Mouse (Mus musculus) limb, embryonic 14.5 days (tissue): ENCODE results near the gene Inhbb. TPM values are rescaled to one million over a fixed set of nuclear protein-coding genes. Genes with fewer than 3 reads are reported as not detected.

Experiments
- ATAC-seq: fragments of 200-750 bp; cut with Nextera tagmentation; 2 replicates; pipeline ENCODE4 v1.8.0; 2017; ENCODE audit warnings: low read depth, moderate number of reproducible peaks, moderate TSS enrichment; ENCODE audit not compliant: low FRiP score
- DNase-seq: peaks from one replicate; pipeline ENCODE4 v3.0.0-alpha.2; 2015; ENCODE audit warnings: low spot score
- H3K27ac ChIP-seq: fragments of 300-500 bp; sonication (generic); replicated peaks from 2 replicates; pipeline ENCODE4 v1.5.1; 2014; ENCODE audit warnings: low read depth, mild to moderate bottlenecking, low read length, moderate library complexity, mixed read lengths
- H3K27me3 ChIP-seq: fragments of 300-500 bp; sonication (generic); 2 replicates; pipeline ENCODE4 v1.6.1; 2014; ENCODE audit warnings: low read length, mixed read lengths; ENCODE audit not compliant: control insufficient read depth, insufficient read depth
- H3K36me3 ChIP-seq: fragments of 300-500 bp; sonication (generic); 2 replicates; pipeline ENCODE4 v1.6.1; 2014; ENCODE audit warnings: mild to moderate bottlenecking, low read length, moderate library complexity, mixed read lengths; ENCODE audit not compliant: control insufficient read depth, insufficient read depth
- H3K4me1 ChIP-seq: fragments of 300-500 bp; sonication (generic); 2 replicates; pipeline ENCODE4 v1.6.1; 2014; ENCODE audit warnings: antibody characterized with exemption, low read length, mixed read lengths; ENCODE audit not compliant: control insufficient read depth, insufficient read depth
- H3K4me2 ChIP-seq: fragments of 300-500 bp; sonication (generic); replicated peaks from 2 replicates; pipeline ENCODE4 v1.6.1; 2014; ENCODE audit warnings: low read depth, mild to moderate bottlenecking, low read length, moderate library complexity; ENCODE audit not compliant: severe bottlenecking
- H3K4me3 ChIP-seq: fragments of 300-500 bp; sonication (generic); replicated peaks from 2 replicates; pipeline ENCODE4 v1.5.1; 2014; ENCODE audit warnings: low read length
- H3K9ac ChIP-seq: fragments of 300-500 bp; sonication (generic); 2 replicates; pipeline ENCODE4 v1.6.1; 2014; ENCODE audit warnings: mild to moderate bottlenecking, low read depth, low read length, moderate library complexity; ENCODE audit not compliant: severe bottlenecking
- H3K9me3 ChIP-seq: fragments of 300-500 bp; sonication (generic); 2 replicates; pipeline ENCODE4 v1.6.1; 2016; ENCODE audit warnings: low read length; ENCODE audit not compliant: control insufficient read depth
- POLR2A ChIP-seq: fragments of 200-500 bp; IDR thresholded peaks from 2 replicates; pipeline ENCODE4 v1.8.0; 2012; ENCODE audit warnings: inconsistent platforms, mild to moderate bottlenecking, moderate library complexity, borderline replicate concordance; ENCODE audit not compliant: insufficient read depth, insufficient read length; ENCODE audit errors: extremely low read depth
- WGBS: fragments of 180-500 bp; shearing (Covaris S2); extraction: QIAGEN DNeasy Blood & Tissue Kit; methylation state at CpG from one replicate; pipeline ENCODE4 v1.1.7; 2014; 5-methylcytosine and 5-hydroxymethylcytosine counted together
- polyA plus RNA-seq, 2 experiments: library from polyadenylated mRNA; depleted of rRNA in 1 of 2; stranded (reverse) in 1 of 2; unstranded in 1 of 2; fragments of >200 nt; fragmentation: Nextera tagmentation in 1 of 2; extraction: Ambion mirVana in 1 of 2; gene quantifications; 2 replicates each; pipeline versions ENCODE4 v1.2.1 to v1.2.3; 2012 to 2014

The Inhbb gene
- polyA plus RNA-seq, 2 experiments = 1.6 to 2.9 TPM

DNA sequence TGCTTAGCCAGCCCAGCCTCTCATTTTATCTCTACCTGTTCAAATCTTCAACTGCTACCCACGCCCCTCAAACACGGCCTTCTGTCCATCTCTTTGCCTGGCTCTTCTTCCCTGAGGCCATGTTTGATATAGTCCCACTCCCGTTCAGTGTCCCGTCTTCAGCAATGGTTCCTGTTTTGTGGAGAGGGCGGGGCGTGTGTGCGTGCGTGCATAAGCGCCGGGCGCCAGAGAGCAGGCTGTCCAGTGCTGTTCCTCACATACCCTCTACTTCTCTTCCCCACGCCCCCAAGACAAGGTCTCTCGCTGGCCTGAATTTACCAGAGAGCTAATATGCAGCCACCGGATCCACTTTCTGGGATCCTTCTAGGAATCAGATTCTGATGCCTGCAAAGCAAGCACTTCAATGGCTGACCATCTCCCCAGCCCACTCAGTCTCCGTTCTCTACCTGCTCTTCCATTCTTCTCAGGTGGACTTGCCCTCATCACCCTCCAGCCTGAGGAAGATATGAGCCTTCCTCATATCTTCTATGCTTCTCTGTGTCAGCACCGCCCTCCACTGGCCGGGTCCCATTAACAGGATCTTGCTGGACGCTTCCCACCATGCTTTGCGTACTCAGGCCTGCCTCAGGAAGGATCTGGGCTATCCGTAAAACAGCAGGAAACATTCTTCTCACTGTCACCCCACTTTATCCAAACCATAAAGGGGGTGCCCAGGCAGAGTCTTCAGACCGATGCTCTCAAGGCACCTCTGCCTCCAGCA, 21.7 kb upstream of the Inhbb start:
- Histone ChIP-seq H3K9me3 (no peaks in the 10 kb centered on the region), H3K4me3 (no peak overlapping the region), H3K36me3 (no peaks in the 10 kb centered on the region), H3K4me1 (no peaks in the 10 kb centered on the region), H3K27ac (no peak overlapping the region), H3K27me3 (no peaks in the 10 kb centered on the region), H3K4me2 (no peak overlapping the region), H3K9ac (no peak overlapping the region)
- TF ChIP-seq POLR2A = no peak
- ATAC-seq = no peak
- no peak for DNase-seq
- WGBS = 82% methylated on average over 21 of the region's 21 CpGs

DNA sequence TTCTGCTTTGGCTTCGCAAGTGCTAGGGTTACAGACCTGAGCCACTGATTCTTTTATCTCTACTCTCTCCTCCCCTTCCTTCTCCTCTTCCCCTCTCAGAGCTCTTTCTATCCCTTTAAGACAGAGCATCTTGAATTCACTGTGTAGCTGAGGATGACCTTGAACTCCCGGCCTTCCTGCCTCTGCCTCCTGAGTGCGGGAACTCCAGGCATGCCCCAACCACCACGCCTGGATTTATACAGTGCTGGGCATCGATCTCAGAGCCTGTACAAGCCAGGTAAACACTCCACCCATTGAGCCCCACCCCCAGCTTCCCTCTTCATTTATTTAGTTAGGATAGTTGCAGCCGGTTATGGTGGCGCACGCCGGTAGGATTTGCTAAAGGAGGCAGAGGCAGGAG, 20.9 kb upstream of the Inhbb start:
- Histone ChIP-seq H3K4me1 (no peaks in the 10 kb centered on the region), H3K4me3 (no peak overlapping the region), H3K27me3 (no peaks in the 10 kb centered on the region), H3K4me2 (no peak overlapping the region), H3K27ac (no peak overlapping the region), H3K9me3 (no peaks in the 10 kb centered on the region), H3K9ac (no peak overlapping the region), H3K36me3 (no peaks in the 10 kb centered on the region)
- no peak for ATAC-seq
- no peak for TF ChIP-seq POLR2A
- WGBS = 90% methylated on average over 9 of the region's 9 CpGs
- DNase-seq = no peak

DNA sequence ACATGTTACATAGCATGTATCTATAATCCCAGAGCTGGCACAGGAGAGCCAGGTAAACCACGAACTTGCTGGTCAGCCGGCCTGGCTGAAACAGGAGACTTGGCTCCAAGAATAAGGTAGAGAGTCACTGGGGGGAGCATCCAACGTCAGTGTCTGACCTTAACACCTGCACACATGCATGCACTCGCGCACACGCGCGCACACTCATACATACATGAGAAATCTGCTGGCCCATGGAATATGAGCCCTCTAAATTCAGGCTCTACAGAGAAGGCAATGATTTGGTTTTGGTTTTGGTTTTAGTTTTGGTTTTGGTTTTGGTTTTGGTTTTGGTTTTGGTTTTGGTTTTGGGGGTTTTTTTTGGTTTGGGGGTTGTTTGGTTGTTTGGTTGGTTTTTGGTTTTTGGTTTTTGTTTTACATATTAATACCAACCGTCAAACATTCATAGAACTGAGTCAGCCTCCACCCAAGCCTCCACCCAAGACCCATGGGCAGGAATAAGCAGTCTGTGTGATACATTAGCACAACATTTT, 16.1 kb upstream of the Inhbb start:
- Histone ChIP-seq H3K4me1 (no peaks in the 10 kb centered on the region), H3K9ac (no peak overlapping the region), H3K36me3 (no peaks in the 10 kb centered on the region), H3K27me3 (no peaks in the 10 kb centered on the region), H3K9me3 (no peaks in the 10 kb centered on the region), H3K27ac (no peak overlapping the region), H3K4me2 (no peak overlapping the region), H3K4me3 (no peak overlapping the region)
- ATAC-seq (no peak), DNase-seq (no peak)
- no peak for TF ChIP-seq POLR2A
- 93% methylated on average over 9 of the region's 9 CpGs for WGBS

DNA sequence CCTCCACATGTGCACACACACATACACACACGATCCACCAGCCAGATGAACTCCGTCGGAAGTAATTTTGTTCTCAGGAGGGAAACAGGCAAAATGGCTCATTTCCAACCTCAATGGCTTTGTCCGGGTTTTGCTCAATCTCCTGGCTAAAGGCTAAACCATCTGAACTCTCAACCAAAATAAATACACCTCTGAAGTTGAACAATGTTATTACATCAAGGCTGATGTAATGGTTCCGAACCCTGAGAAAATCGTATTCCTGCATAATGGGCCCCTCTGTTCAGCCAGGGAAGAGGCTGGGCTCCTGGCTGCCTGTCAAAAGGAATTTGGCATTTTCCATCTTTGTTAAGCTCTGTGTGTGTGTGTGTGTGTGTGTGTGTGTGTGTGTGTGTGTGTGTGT, 15.4 kb upstream of the Inhbb start:
- Histone ChIP-seq H3K4me2 (no peak overlapping the region), H3K27ac (no peak overlapping the region), H3K4me3 (no peak overlapping the region), H3K27me3 (no peaks in the 10 kb centered on the region), H3K9ac (no peak overlapping the region), H3K4me1 (no peaks in the 10 kb centered on the region), H3K36me3 (no peaks in the 10 kb centered on the region), H3K9me3 (no peaks in the 10 kb centered on the region)
- DNase-seq (no peak), ATAC-seq (no peak)
- no peak for TF ChIP-seq POLR2A
- WGBS = 58% methylated on average over 6 of the region's 6 CpGs

DNA sequence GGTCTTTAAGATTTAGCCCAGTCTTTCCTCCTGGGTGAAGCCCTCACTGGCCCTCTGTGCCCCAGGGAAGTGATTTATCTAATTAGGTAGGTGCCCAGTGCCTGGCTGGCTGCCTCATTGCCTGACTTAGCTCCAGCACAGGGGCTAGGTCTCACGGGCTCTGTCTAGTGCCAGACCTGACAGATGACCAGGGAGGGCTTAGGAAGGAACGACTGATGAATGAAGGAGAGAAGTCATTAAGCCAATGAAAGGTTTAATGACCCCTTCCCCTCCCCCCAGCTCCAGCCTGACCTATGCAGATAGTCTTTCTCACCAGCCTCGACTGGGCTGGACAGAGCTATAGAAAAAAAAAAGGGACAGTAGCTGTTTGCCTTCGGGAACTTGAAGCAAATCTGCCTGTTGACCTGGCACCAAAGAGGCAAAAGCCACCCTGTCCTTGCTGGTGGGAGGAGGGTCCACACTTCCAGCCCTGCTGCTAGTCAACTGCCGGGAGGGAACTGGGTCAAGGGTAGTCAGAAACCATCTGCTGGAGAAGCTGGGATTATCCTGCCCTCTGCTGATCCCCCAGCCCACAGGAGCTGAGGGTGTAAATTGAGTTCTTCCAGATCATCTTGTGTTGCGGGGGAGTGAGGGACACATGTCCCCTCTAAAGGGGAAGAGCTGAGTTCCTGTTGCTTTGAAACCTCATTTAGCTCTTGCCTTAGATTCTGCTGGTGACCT, 2.3 kb upstream of the Inhbb start:
- 7% methylated on average over 6 of the region's 6 CpGs for WGBS
- H3K36me3 ChIP-seq = no peaks in the 10 kb centered on the region
- no peaks in the 10 kb centered on the region for H3K9me3 ChIP-seq
- no peak overlapping the region for H3K4me2 ChIP-seq
- H3K27me3 ChIP-seq = peaks cover 51% of the 10 kb centered on the region
- no peak for TF ChIP-seq POLR2A
- H3K27ac ChIP-seq = no peak overlapping the region
- H3K4me1 ChIP-seq = peaks cover 6% of the 10 kb centered on the region; the same call in 1 of the 2 replicates
- H3K4me3 ChIP-seq = no peak overlapping the region
- no peak for ATAC-seq
- H3K9ac ChIP-seq = no peak overlapping the region
- no peak for DNase-seq
